Mouse (Mus musculus): ENCODE results near the gene Cyp39a1.
A peak's percentile ranks its signal among the peaks of the same experiment; 100 is the strongest.

Gene Cyp39a1

GRCm38 (mm10) chr17:43677317-43677716 is 10.1 kb downstream of the Cyp39a1 start:
- DNase-seq (ENCODE audit: extremely low read depth, insufficient read length, low spot score): no peak

GRCm38 (mm10) chr17:43684086-43684485 is 16.9 kb downstream of the Cyp39a1 start:
- no peak for DNase-seq (ENCODE audit: extremely low read depth, insufficient read length, low spot score)

GRCm38 (mm10) chr17:43684638-43685037 is 17.4 kb downstream of the Cyp39a1 start:
- DNase-seq (ENCODE audit: extremely low read depth, insufficient read length, low spot score): no peak

GRCm38 (mm10) chr17:43689591-43689990 is 22.4 kb downstream of the Cyp39a1 start:
- no peak for DNase-seq (ENCODE audit: extremely low read depth, insufficient read length, low spot score)

GRCm38 (mm10) chr17:43698997-43699649 is 31.9 kb downstream of the Cyp39a1 start:
- peak; percentile 27 for DNase-seq (ENCODE audit: extremely low read depth, insufficient read length, low spot score)

GRCm38 (mm10) chr17:43701060-43701459 is 33.8 kb downstream of the Cyp39a1 start:
- DNase-seq (ENCODE audit: extremely low read depth, insufficient read length, low spot score): no peak

GRCm38 (mm10) chr17:43704216-43704930 is 37.1 kb downstream of the Cyp39a1 start:
- no peak for DNase-seq (ENCODE audit: extremely low read depth, insufficient read length, low spot score)

- peak; percentile 35 for DNase-seq (ENCODE audit: extremely low read depth, insufficient read length, low spot score)
Measured at GRCm38 (mm10) chr17:43706749-43707148, 39.5 kb downstream of the Cyp39a1 start.

- DNase-seq (ENCODE audit: extremely low read depth, insufficient read length, low spot score): peak; percentile 18
Measured at GRCm38 (mm10) chr17:43707254-43707653, 40.0 kb downstream of the Cyp39a1 start.

GRCm38 (mm10) chr17:43711557-43712352 is 44.5 kb downstream of the Cyp39a1 start:
- no peak for DNase-seq (ENCODE audit: extremely low read depth, insufficient read length, low spot score)

- DNase-seq (ENCODE audit: extremely low read depth, insufficient read length, low spot score): no peak
Measured at GRCm38 (mm10) chr17:43714191-43714590, 47.0 kb downstream of the Cyp39a1 start.

GRCm38 (mm10) chr17:43716601-43717000 is 49.4 kb downstream of the Cyp39a1 start:
- no peak for DNase-seq (ENCODE audit: extremely low read depth, insufficient read length, low spot score)

GRCm38 (mm10) chr17:43719401-43719800 is 52.2 kb downstream of the Cyp39a1 start:
- DNase-seq (ENCODE audit: extremely low read depth, insufficient read length, low spot score): no peak

- no peak for DNase-seq (ENCODE audit: extremely low read depth, insufficient read length, low spot score)
Measured at GRCm38 (mm10) chr17:43724480-43724879, 57.3 kb downstream of the Cyp39a1 start.

- no peak for DNase-seq (ENCODE audit: extremely low read depth, insufficient read length, low spot score)
Measured at GRCm38 (mm10) chr17:43731327-43731726, 64.1 kb downstream of the Cyp39a1 start.

GRCm38 (mm10) chr17:43731976-43732375 is 64.8 kb downstream of the Cyp39a1 start:
- no peak for DNase-seq (ENCODE audit: extremely low read depth, insufficient read length, low spot score)

- no peak for DNase-seq (ENCODE audit: extremely low read depth, insufficient read length, low spot score)
Measured at GRCm38 (mm10) chr17:43734252-43734651, 67.0 kb downstream of the Cyp39a1 start.

- no peak for DNase-seq (ENCODE audit: extremely low read depth, insufficient read length, low spot score)
Measured at GRCm38 (mm10) chr17:43743933-43744332, 76.7 kb downstream of the Cyp39a1 start.

- DNase-seq (ENCODE audit: extremely low read depth, insufficient read length, low spot score): no peak
Measured at GRCm38 (mm10) chr17:43744425-43744824, 77.2 kb downstream of the Cyp39a1 start.

GRCm38 (mm10) chr17:43751146-43751545 is 83.9 kb downstream of the Cyp39a1 start:
- DNase-seq (ENCODE audit: extremely low read depth, insufficient read length, low spot score): no peak

GRCm38 (mm10) chr17:43752811-43753210 is 85.6 kb downstream of the Cyp39a1 start:
- no peak for DNase-seq (ENCODE audit: extremely low read depth, insufficient read length, low spot score)

Data from 3134 (cell line).